Mouse (Mus musculus): Measurements from ENCODE around the gene Tmem200b.

DNA sequence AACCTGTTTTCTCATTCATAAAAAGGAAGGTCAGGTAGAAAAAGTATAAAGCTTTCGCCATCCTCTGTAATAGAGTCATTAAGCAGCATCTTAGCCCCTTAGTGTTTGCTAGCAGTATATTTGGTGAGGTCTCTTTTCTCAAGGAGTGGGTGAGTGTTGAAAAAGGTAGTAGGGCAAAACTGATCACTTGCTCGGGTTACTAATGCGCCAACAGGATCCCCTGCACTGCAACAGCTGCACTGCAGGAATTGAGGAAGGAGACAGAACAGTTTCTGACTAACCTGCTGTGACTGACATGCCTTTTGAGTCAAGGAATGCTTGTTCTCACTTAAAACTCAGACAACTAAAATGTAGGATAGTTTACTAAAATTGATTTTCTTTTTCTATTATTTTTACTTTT lies 46.3 kb upstream of the Tmem200b start:
- TF ChIP-seq CHD1 (IDR thresholded peaks at IDR 0.05; ENCODE audit: low read depth, low read length) (no peak), NRF1 (IDR thresholded peaks at IDR 0.05; ENCODE audit: insufficient read depth, low read depth, low read length, poor library complexity, severe bottlenecking) (no peak), GATA1 (IDR thresholded peaks at IDR 0.05; ENCODE audit: low read depth, low read length) (no peak), USF1 (IDR thresholded peaks at IDR 0.05; ENCODE audit: low read depth, low read length) (no peak), RCOR1 (IDR thresholded peaks at IDR 0.05; ENCODE audit: low read depth, low read length) (no peak), CTCF (IDR thresholded peaks at IDR 0.05 in 2 of 3, conservative IDR thresholded peaks at IDR 0.05 in 1 of 3; ENCODE audit: control insufficient read depth in 1 of 3, insufficient read depth in 1 of 3, low read depth in 2 of 3, low read length in 3 of 3, poor library complexity in 1 of 3, severe bottlenecking in 1 of 3) (no peak), MAFK (IDR thresholded peaks at IDR 0.05; ENCODE audit: borderline replicate concordance, low read depth, low read length) (no peak), POLR2A (IDR thresholded peaks at IDR 0.05; ENCODE audit: control insufficient read depth in 1 of 2, insufficient read depth in 1 of 2, low read depth in 1 of 2, low read length in 2 of 2, poor library complexity in 1 of 2) (no peak), ZKSCAN1 (IDR thresholded peaks at IDR 0.05; ENCODE audit: low read depth, low read length) (no peak), TCF12 (IDR thresholded peaks at IDR 0.05; ENCODE audit: low read depth, low read length) (no peak), MYB (IDR thresholded peaks at IDR 0.05; ENCODE audit: low read depth, low read length) (no peak), KAT2A (conservative IDR thresholded peaks at IDR 0.05; ENCODE audit: low read depth, low read length) (no peak)

Data from MEL (cell line).